Mouse (Mus musculus) testis, adult 2 months (tissue): ENCODE data around the gene Ankrd6. TPM values are rescaled to one million over a fixed set of nuclear protein-coding genes. Genes with fewer than 3 reads are reported as not detected.

ENCODE experiments used
- H3K27ac ChIP-seq: fragments of 200-500 bp; 2 replicates; pipeline ENCODE4 v1.5.1; 2012; ENCODE audit warnings: low read depth, low read length; ENCODE audit not compliant: control insufficient read depth, insufficient read depth
- H3K27me3 ChIP-seq: fragments of 200-500 bp; 2 replicates; pipeline ENCODE4 v1.6.1; 2012; ENCODE audit warnings: mild to moderate bottlenecking, low read length, moderate library complexity; ENCODE audit not compliant: control insufficient read depth, insufficient read depth
- H3K36me3 ChIP-seq: fragments of 200-500 bp; 2 replicates; pipeline ENCODE4 v1.6.1; 2012; ENCODE audit warnings: mild to moderate bottlenecking, low read length; ENCODE audit not compliant: control insufficient read depth, insufficient read depth
- H3K4me1 ChIP-seq: fragments of 200-500 bp; 2 replicates; pipeline ENCODE4 v1.6.1; 2012; ENCODE audit warnings: low read length; ENCODE audit not compliant: control insufficient read depth, insufficient read depth
- H3K4me3 ChIP-seq: fragments of 200-500 bp; 2 replicates; pipeline ENCODE4 v1.5.1; 2012; ENCODE audit warnings: low read depth, mild to moderate bottlenecking, low read length, moderate library complexity, mixed read lengths; ENCODE audit not compliant: control insufficient read depth
- CTCF ChIP-seq: fragments of 200-500 bp; IDR thresholded peaks from 2 replicates; pipeline ENCODE4 v1.5.1; 2012; ENCODE audit warnings: low read depth, mild to moderate bottlenecking, inconsistent platforms, low read length, moderate library complexity; ENCODE audit not compliant: control insufficient read depth, insufficient read depth, insufficient replicate concordance
- POLR2A ChIP-seq: fragments of 200-500 bp; IDR thresholded peaks from 2 replicates; pipeline ENCODE4 v1.6.1; 2012; ENCODE audit warnings: low read depth, mild to moderate bottlenecking, inconsistent platforms, low read length, moderate library complexity; ENCODE audit not compliant: control insufficient read depth
- polyA plus RNA-seq: library from polyadenylated mRNA; depleted of rRNA; stranded (reverse); fragments of >200 nt; gene quantifications from 2 replicates; pipeline ENCODE4 v1.2.3, GENCODE M21; 2012

Gene Ankrd6
- polyA plus RNA-seq, 1 experiment: 0.54 TPM

- H3K4me1 ChIP-seq: no peaks in the 10 kb centered on the region
- no peak overlapping the region for H3K4me3 ChIP-seq
- no peaks in the 10 kb centered on the region for H3K36me3 ChIP-seq
- TF ChIP-seq POLR2A (no peak), CTCF (no peak)
- no peaks in the 10 kb centered on the region for H3K27me3 ChIP-seq
- H3K27ac ChIP-seq: no peak overlapping the region
Measured at GRCm38 (mm10) chr4:32915928-32916327, 34.7 kb downstream of the Ankrd6 start.

DNA sequence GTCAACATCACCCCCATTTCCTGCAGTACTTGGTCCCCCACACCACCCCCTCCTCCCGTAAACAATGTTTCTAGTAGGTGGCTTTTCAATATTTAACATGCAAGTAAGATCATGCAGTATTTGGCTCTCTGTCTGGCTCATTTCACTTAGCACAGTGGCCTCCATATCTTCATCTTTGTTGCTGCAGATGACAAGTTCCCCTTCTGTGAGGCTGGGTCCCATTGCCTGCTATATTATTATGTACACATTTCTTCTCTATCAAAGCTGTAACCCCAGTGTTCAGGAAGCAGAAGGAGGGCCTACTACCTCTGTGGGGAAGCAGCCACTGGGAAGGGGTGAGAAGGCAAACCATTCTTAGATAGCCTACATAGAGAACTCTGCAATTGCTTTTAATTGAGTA is 40.6 kb downstream of the Ankrd6 start:
- no peak overlapping the region for H3K27ac ChIP-seq
- H3K36me3 ChIP-seq: no peaks in the 10 kb centered on the region
- no peak overlapping the region for H3K4me3 ChIP-seq
- TF ChIP-seq POLR2A: no peak
- H3K27me3 ChIP-seq: no peaks in the 10 kb centered on the region
- H3K4me1 ChIP-seq: no peaks in the 10 kb centered on the region

DNA sequence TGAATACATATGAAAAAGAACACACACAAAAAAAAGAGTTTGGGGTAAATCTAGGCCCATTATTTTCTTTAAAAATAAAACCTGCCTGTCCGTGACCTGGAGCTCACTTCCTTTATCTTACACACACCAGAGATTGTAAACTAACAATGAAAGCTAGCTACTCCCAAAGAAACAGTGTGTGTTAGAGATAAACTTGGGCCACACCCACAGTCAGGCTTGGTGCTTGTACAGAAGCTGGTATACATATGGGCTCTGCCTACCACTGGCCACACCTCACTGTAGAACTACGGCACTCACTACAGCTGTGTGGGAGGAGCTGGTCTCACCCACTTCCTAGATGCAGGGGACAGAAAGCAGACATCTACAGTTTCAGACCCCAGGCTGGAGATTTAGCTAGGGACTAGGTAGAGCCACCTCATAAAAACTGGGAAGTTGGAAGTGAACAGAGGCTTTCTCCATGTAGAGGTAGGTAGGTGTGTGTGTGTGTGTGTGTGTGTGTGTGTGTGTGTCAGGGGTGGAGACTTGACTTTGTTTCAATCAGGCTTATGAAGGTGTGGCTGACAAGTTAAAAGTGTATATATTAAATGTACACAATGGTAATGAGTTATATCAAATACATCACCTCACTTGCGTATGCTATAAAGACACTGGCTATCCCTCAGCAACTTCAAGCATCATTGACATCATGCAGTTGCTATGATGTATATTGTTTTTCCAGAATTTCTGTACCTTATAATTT is 41.2 kb downstream of the Ankrd6 start:
- Histone ChIP-seq H3K27me3 (no peaks in the 10 kb centered on the region), H3K27ac (no peak overlapping the region), H3K36me3 (no peaks in the 10 kb centered on the region), H3K4me1 (no peaks in the 10 kb centered on the region), H3K4me3 (no peak overlapping the region)
- no peak for TF ChIP-seq POLR2A
- no peak for TF ChIP-seq CTCF

DNA sequence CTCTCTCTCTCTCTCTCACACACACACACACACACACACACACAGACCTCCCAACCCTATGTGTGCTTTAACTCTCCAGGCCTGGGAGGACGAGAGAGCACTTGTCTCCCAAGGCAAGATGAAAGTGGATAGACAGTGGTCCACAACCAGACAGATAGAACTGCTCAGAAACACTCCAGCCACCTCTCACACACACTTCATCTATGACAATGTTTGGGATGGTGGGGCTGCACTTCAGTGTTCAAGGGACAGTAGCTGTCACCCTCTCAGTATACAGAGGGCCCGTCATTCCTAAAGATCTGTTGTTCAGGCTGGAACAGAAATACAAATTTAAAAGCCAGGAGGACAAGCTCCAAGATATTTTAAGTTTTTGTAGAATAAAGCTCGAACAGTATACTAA is 43.0 kb downstream of the Ankrd6 start:
- H3K27me3 ChIP-seq: no peaks in the 10 kb centered on the region
- no peak overlapping the region for H3K4me3 ChIP-seq
- TF ChIP-seq CTCF (no peak), POLR2A (no peak)

DNA sequence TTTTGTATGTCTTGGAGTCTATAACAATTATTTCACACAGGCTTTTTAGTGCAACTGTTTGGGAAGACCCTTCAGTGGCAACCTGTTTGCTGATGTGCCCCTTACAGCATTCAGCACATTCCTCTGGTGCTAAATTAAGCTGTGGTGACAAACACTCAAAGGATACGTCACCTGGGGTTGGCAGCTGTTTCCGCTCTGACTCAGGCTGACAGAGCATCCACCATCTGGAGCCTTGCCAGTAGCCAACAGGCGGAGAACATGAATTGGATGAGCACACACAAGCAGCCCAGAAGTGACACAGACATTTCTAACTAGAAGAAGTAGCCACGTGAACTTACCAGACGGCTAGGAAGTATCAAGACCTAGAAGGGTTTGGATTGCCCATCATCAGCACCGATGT is 44.0 kb downstream of the Ankrd6 start:
- H3K27me3 ChIP-seq: no peaks in the 10 kb centered on the region

More for the DNA sequence above, 43.0 kb downstream of the Ankrd6 start:
- Histone ChIP-seq H3K36me3 (no peaks in the 10 kb centered on the region), H3K4me1 (no peaks in the 10 kb centered on the region), H3K27ac (no peak overlapping the region)

GRCm38 (mm10) chr4:32905913-32906312 is 44.7 kb downstream of the Ankrd6 start:
- no peak overlapping the region for H3K4me3 ChIP-seq
- no peaks in the 10 kb centered on the region for H3K36me3 ChIP-seq
- H3K27ac ChIP-seq: no peak overlapping the region
- TF ChIP-seq POLR2A (no peak), CTCF (no peak)
- no peaks in the 10 kb centered on the region for H3K4me1 ChIP-seq
- no peaks in the 10 kb centered on the region for H3K27me3 ChIP-seq

More for the DNA sequence above, 44.0 kb downstream of the Ankrd6 start:
- Histone ChIP-seq H3K4me1 (no peaks in the 10 kb centered on the region), H3K36me3 (no peaks in the 10 kb centered on the region), H3K27ac (no peak overlapping the region), H3K4me3 (no peak overlapping the region)
- TF ChIP-seq POLR2A: no peak
- TF ChIP-seq CTCF: no peak

- no peak overlapping the region for H3K27ac ChIP-seq
- no peaks in the 10 kb centered on the region for H3K36me3 ChIP-seq
- no peaks in the 10 kb centered on the region for H3K4me1 ChIP-seq
- TF ChIP-seq CTCF (no peak), POLR2A (no peak)
- H3K4me3 ChIP-seq: no peak overlapping the region
- H3K27me3 ChIP-seq: no peaks in the 10 kb centered on the region
Measured at GRCm38 (mm10) chr4:32905381-32905780, 45.3 kb downstream of the Ankrd6 start.

- Histone ChIP-seq H3K4me1 (no peaks in the 10 kb centered on the region), H3K36me3 (no peaks in the 10 kb centered on the region), H3K27ac (no peak overlapping the region), H3K4me3 (no peak overlapping the region), H3K27me3 (no peaks in the 10 kb centered on the region)
- TF ChIP-seq POLR2A: no peak
- TF ChIP-seq CTCF: no peak
Measured at GRCm38 (mm10) chr4:32903826-32904225, 46.8 kb downstream of the Ankrd6 start.
